Mouse (Mus musculus): ENCODE measurements around the gene Ccpg1.

DNA sequence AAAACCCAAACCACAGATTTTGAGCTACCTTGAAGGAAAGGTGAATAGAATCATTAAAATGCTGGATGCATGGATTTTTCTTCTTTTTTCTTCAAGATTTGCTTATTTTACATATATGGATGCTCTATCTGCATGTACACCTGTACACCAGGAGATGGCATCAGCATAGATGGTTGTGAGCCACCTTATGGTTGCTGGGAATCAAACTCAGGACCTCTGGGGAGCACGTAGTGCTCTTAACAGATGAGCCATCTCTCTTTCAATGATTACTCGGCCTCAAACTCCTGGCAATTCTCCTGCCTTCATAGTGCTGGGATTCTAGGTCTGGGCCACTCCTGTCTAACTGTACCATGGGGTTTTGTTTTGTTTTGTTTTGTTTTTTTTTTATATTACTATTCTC, 2.2 kb upstream of the Ccpg1 start:
- no peak for TF ChIP-seq CTCF (conservative IDR thresholded peaks at IDR 0.05; ENCODE audit: low read length)
- no peak for TF ChIP-seq NANOG (IDR thresholded peaks at IDR 0.05; ENCODE audit: borderline replicate concordance, low read length)
- no peak for TF ChIP-seq POU5F1 (IDR thresholded peaks at IDR 0.05; ENCODE audit: borderline replicate concordance, low read length)

Data from E14TG2a.4 (cell line).